Mouse (Mus musculus): ENCODE data around the gene Cyp2f2.

The Cyp2f2 gene

GRCm38 (mm10) chr7:27178324-27179216 is 58.9 kb downstream of the Cyp2f2 start, which contains the start of gene Rab4b:
Gene Rab4b, minus strand, starts transcription at chr7:27178896.
- DNase-seq (ENCODE audit: low read depth) = peak; percentile 99

- no peak for DNase-seq (ENCODE audit: low read depth)
Observed at GRCm38 (mm10) chr7:27179217-27179918, 59.7 kb downstream of the Cyp2f2 start.

GRCm38 (mm10) chr7:27180036-27180435 is 60.3 kb downstream of the Cyp2f2 start:
- no peak for DNase-seq (ENCODE audit: low read depth)

GRCm38 (mm10) chr7:27180837-27181695 is 61.4 kb downstream of the Cyp2f2 start, which contains the start of the genes Gm21983 and Mia:
Gene Gm21983, minus strand, starts transcription at chr7:27181086.
Gene Mia, minus strand, starts transcription at chr7:27181157.
- no peak for DNase-seq (ENCODE audit: low read depth)

GRCm38 (mm10) chr7:27182498-27182897 is 62.8 kb downstream of the Cyp2f2 start:
- no peak for DNase-seq (ENCODE audit: low read depth)
